Mouse (Mus musculus) lung, adult 2 months (tissue): ENCODE data around the gene Lrrc57. TPM values are rescaled to one million over a fixed set of nuclear protein-coding genes. Genes with fewer than 3 reads are reported as not detected.

ENCODE experiments used
- DNase-seq: peaks from one replicate; pipeline ENCODE4 v3.0.0; 2022
- H3K4me1 ChIP-seq: fragments of 200-500 bp; 2 replicates; pipeline ENCODE4 v1.6.1; 2011; ENCODE audit warnings: low read length; ENCODE audit not compliant: control insufficient read depth, insufficient read depth
- H3K4me3 ChIP-seq: fragments of 200-500 bp; replicated peaks from 2 replicates; pipeline ENCODE3; 2011; ENCODE audit warnings: low read depth, mild to moderate bottlenecking, control low read depth, low read length; ENCODE audit errors: extremely low read depth
- CTCF ChIP-seq: fragments of 200-500 bp; IDR thresholded peaks from 2 replicates; pipeline ENCODE4 v1.5.1; 2011; ENCODE audit warnings: mild to moderate bottlenecking, low read length, control low read depth; ENCODE audit not compliant: insufficient read depth
- POLR2A ChIP-seq: fragments of 200-500 bp; IDR thresholded peaks from 2 replicates; pipeline ENCODE4 v1.6.1; 2011; ENCODE audit warnings: low read depth, mild to moderate bottlenecking, control low read depth, low read length, borderline replicate concordance; ENCODE audit errors: extremely low read depth
- WGBS: fragments of 180-500 bp; shearing (Covaris S2); methylation state at CpG from one replicate; pipeline ENCODE4 v1.1.7; 2018; 5-methylcytosine and 5-hydroxymethylcytosine counted together
- polyA plus RNA-seq: library from polyadenylated mRNA; depleted of rRNA; stranded (reverse); fragments of >200 nt; gene quantifications from 2 replicates; pipeline ENCODE4 v1.2.3, GENCODE M21; 2012

The Lrrc57 gene
- polyA plus RNA-seq, 1 experiment: 12.9 TPM

GRCm38 (mm10) chr2:120640835-120641234 is 31.5 kb upstream of the Lrrc57 start:
- Histone ChIP-seq H3K4me3 (no peak overlapping the region), H3K4me1 (peaks cover 8% of the 10 kb centered on the region; the same call in 1 of the 2 replicates)
- WGBS: 60% methylated on average over 8 of the region's 8 CpGs
- DNase-seq: no peak
- TF ChIP-seq POLR2A: no peak
- TF ChIP-seq CTCF: no peak

GRCm38 (mm10) chr2:120631957-120632356 is 22.6 kb upstream of the Lrrc57 start:
- TF ChIP-seq POLR2A (no peak), CTCF (no peak)
- H3K4me1 ChIP-seq: peaks cover 6% of the 10 kb centered on the region
- WGBS: 18% methylated on average over 4 of the region's 4 CpGs
- DNase-seq: no peak
- H3K4me3 ChIP-seq: no peak overlapping the region

- TF ChIP-seq POLR2A (no peak), CTCF (no peak)
- no peak for DNase-seq
- WGBS: 49% methylated on average over 2 of the region's 2 CpGs
- no peak overlapping the region for H3K4me3 ChIP-seq
- peaks cover 6% of the 10 kb centered on the region for H3K4me1 ChIP-seq
Observed at GRCm38 (mm10) chr2:120631521-120631920, 22.2 kb upstream of the Lrrc57 start.

- no peak for DNase-seq
- TF ChIP-seq CTCF: no peak
- TF ChIP-seq POLR2A: no peak
- 23% methylated on average over 2 of the region's 2 CpGs for WGBS
- peaks cover 6% of the 10 kb centered on the region for H3K4me1 ChIP-seq
- H3K4me3 ChIP-seq: peak overlapping the region; percentile 51
Observed at GRCm38 (mm10) chr2:120630655-120631054, 21.3 kb upstream of the Lrrc57 start.

- peaks cover 6% of the 10 kb centered on the region for H3K4me1 ChIP-seq
- TF ChIP-seq CTCF (no peak), POLR2A (no peak)
- DNase-seq: no peak
- H3K4me3 ChIP-seq: peak overlapping the region; percentile 51
- 54% methylated on average over 2 of the region's 2 CpGs for WGBS
Observed at GRCm38 (mm10) chr2:120630246-120630645, 20.9 kb upstream of the Lrrc57 start.

- 2% methylated on average over 36 of the region's 36 CpGs for WGBS
- DNase-seq: peak; percentile 95
- Histone ChIP-seq H3K4me1 (peaks cover 6% of the 10 kb centered on the region), H3K4me3 (peak within 1 kb of the TSS; percentile 78)
- TF ChIP-seq CTCF: no peak
- peak; percentile 59; the same call in 1 of the 2 replicates for TF ChIP-seq POLR2A
Observed at GRCm38 (mm10) chr2:120628886-120629735, 19.8 kb upstream of the Lrrc57 start, which contains the start of gene Stard9. TSS of gene Stard9 (plus strand) at chr2:120629121.

- Histone ChIP-seq H3K4me1 (peaks cover 6% of the 10 kb centered on the region), H3K4me3 (peak overlapping the region; percentile 13)
- TF ChIP-seq POLR2A: no peak
- TF ChIP-seq CTCF: no peak
- no peak for DNase-seq
- WGBS: 21% methylated on average over 10 of the region's 10 CpGs
Observed at GRCm38 (mm10) chr2:120628076-120628865, 19.0 kb upstream of the Lrrc57 start.

- no peak overlapping the region for H3K4me3 ChIP-seq
- DNase-seq: no peak
- TF ChIP-seq POLR2A (no peak), CTCF (no peak)
- no peaks in the 10 kb centered on the region for H3K4me1 ChIP-seq
Observed at GRCm38 (mm10) chr2:120622920-120623319, 13.6 kb upstream of the Lrrc57 start.

- TF ChIP-seq POLR2A (no peak), CTCF (no peak)
- WGBS: 96% methylated on average over 1 of the region's 1 CpGs
Observed at GRCm38 (mm10) chr2:120619538-120619937, 10.2 kb upstream of the Lrrc57 start.

More at GRCm38 (mm10) chr2:120619538-120619937, 10.2 kb upstream of the Lrrc57 start:
- Histone ChIP-seq H3K4me3 (no peak overlapping the region), H3K4me1 (no peaks in the 10 kb centered on the region)
- DNase-seq: no peak
